Mouse (Mus musculus) embryonic fibroblast, embryonic 13.5 days (primary cell): ENCODE data around the gene Lrrc26. TPM values are rescaled to one million over a fixed set of nuclear protein-coding genes. Genes with fewer than 3 reads are reported as not detected.

ENCODE experiments used
- H3K27ac ChIP-seq: 2 replicates; pipeline ENCODE4 v1.5.1; 2012; ENCODE audit warnings: low read length, control low read depth, inconsistent platforms; ENCODE audit not compliant: insufficient read depth
- H3K4me1 ChIP-seq: 2 replicates; pipeline ENCODE4 v1.6.1; 2011; ENCODE audit warnings: low read length; ENCODE audit not compliant: control insufficient read depth, insufficient read depth
- H3K4me3 ChIP-seq: 2 replicates; pipeline ENCODE4 v1.5.1; 2011; ENCODE audit warnings: mild to moderate bottlenecking, control low read depth, low read length; ENCODE audit not compliant: insufficient read depth
- CTCF ChIP-seq: IDR thresholded peaks from 2 replicates; pipeline ENCODE4 v1.5.1; 2011; ENCODE audit warnings: mild to moderate bottlenecking, control low read depth, low read length, moderate library complexity, borderline replicate concordance; ENCODE audit not compliant: insufficient read depth
- POLR2A ChIP-seq: IDR thresholded peaks from 2 replicates; pipeline ENCODE4 v1.6.1; 2011; ENCODE audit warnings: low read depth, mild to moderate bottlenecking, control low read depth, low read length, moderate library complexity
- polyA plus RNA-seq: library from polyadenylated mRNA; stranded (reverse); fragments of >200 nt; gene quantifications from 2 replicates; pipeline ENCODE4 v1.2.4, GENCODE M21; 2011; ENCODE audit warnings: low read depth; ENCODE audit not compliant: missing spikeins, insufficient read length

Lrrc26 gene
- polyA plus RNA-seq, 1 experiment: not detected

DNA sequence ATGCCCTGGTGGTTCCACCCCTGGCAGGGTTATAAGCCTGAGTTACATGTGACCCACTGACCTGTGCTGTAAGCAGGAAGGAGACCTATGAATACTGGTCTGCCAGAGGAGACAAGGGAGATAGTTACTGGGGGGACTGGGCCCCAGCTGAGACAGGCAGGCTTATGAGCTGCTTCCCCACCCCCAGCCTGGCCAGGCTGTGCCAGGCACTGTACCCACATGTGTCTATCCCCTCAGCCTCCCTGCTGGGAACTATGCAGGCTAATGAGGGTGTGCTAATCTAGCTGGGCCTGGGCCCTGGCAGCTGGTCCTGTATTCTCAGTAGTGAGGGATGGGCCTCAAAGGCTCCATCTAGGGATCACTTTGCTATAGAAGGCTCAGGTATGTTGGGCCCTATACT, 22.5 kb upstream of the Lrrc26 start:
- TF ChIP-seq CTCF: no peak
- no peak for TF ChIP-seq POLR2A
- peaks cover 9% of the 10 kb centered on the region for H3K4me1 ChIP-seq
- H3K27ac ChIP-seq: no peak overlapping the region
- no peak overlapping the region for H3K4me3 ChIP-seq

GRCm38 (mm10) chr2:25267746-25268309, 21.9 kb upstream of the Lrrc26 start:
- peaks cover 9% of the 10 kb centered on the region for H3K4me1 ChIP-seq
- TF ChIP-seq POLR2A: no peak
- TF ChIP-seq CTCF: no peak
- no peak overlapping the region for H3K4me3 ChIP-seq
- no peak overlapping the region for H3K27ac ChIP-seq

GRCm38 (mm10) chr2:25271827-25272511, 17.7 kb upstream of the Lrrc26 start, which contains the start of the genes Ssna1 and Anapc2:
Gene Ssna1, minus strand, starts transcription at chr2:25272438.
Gene Anapc2, plus strand, starts transcription at chr2:25272478.
- TF ChIP-seq CTCF: peak; percentile 24; the same call in 1 of the 2 replicates
- peak; percentile 93 for TF ChIP-seq POLR2A
- Histone ChIP-seq H3K4me3 (peak within 1 kb of the TSS; percentile 92), H3K27ac (no peak within 1 kb of the TSS; the same call in 1 of the 2 replicates), H3K4me1 (0 out of 2 replicates have a peak, but pooled peaks cover 8% of the 10 kb centered on the region)

DNA sequence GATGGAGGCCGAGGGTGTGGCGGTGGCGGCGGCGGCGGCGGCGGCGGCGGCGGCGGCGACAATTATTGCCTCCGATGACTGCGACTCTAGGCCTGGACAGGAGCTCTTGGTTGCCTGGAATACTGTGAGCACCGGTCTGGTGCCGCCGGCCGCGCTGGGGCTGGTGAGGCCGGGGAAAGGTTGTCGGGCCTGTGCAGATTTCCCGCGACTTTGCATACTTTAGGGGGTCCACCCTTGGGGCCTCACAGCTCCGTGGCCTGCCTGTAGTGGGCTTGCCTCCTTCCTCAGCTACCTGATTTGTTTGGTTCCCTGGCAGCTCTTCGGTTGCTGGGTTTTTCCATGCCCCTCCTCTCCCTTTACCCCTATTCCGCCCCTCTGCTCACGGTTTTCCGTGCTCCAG, 17.2 kb upstream of the Lrrc26 start:
- H3K4me3 ChIP-seq: peak overlapping the region; percentile 70
- no peak overlapping the region for H3K27ac ChIP-seq
- TF ChIP-seq CTCF (no peak), POLR2A (no peak)
- H3K4me1 ChIP-seq: 0 out of 2 replicates have a peak, but pooled peaks cover 8% of the 10 kb centered on the region

DNA sequence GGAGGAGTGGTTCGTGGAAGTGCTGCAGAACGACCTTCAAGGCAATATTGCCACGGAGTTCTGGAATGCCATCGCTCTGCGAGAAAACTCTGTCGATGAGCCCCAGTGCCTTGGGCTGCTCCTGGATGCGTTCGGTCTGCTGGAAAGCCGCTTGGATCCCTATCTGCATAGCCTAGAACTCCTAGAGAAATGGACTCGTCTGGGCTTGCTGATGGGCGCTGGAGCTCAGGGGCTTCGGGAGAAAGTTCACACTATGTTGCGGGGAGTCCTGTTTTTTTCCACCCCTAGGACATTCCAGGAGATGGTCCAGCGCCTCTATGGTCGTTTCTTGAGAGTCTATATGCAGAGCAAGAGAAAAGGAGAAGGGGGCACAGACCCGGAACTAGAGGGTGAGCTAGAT, 16.7 kb upstream of the Lrrc26 start:
- H3K27ac ChIP-seq: no peak overlapping the region
- H3K4me1 ChIP-seq: 0 out of 2 replicates have a peak, but pooled peaks cover 8% of the 10 kb centered on the region
- TF ChIP-seq CTCF: no peak
- no peak for TF ChIP-seq POLR2A

GRCm38 (mm10) chr2:25278928-25279882, 10.5 kb upstream of the Lrrc26 start:
- Histone ChIP-seq H3K4me1 (0 out of 2 replicates have a peak, but pooled peaks cover 2% of the 10 kb centered on the region), H3K4me3 (no peak overlapping the region), H3K27ac (no peak overlapping the region)
- TF ChIP-seq CTCF (peak; percentile 48; the same call in 1 of the 2 replicates), POLR2A (no peak)

More for the DNA sequence above, 16.7 kb upstream of the Lrrc26 start:
- H3K4me3 ChIP-seq: peak overlapping the region; percentile 70

GRCm38 (mm10) chr2:25285551-25285950, 4.2 kb upstream of the Lrrc26 start:
- Histone ChIP-seq H3K4me3 (no peak overlapping the region), H3K27ac (no peak overlapping the region), H3K4me1 (no peaks in the 10 kb centered on the region)
- no peak for TF ChIP-seq POLR2A
- TF ChIP-seq CTCF: no peak

- no peak for TF ChIP-seq POLR2A
- TF ChIP-seq CTCF: no peak
- no peak overlapping the region for H3K4me3 ChIP-seq
- no peak overlapping the region for H3K27ac ChIP-seq
- no peaks in the 10 kb centered on the region for H3K4me1 ChIP-seq
Observed at GRCm38 (mm10) chr2:25286314-25286713, 3.4 kb upstream of the Lrrc26 start.

- no peak overlapping the region for H3K27ac ChIP-seq
- TF ChIP-seq POLR2A: no peak
- no peak for TF ChIP-seq CTCF
- H3K4me1 ChIP-seq: no peaks in the 10 kb centered on the region
- H3K4me3 ChIP-seq: no peak overlapping the region
Observed at GRCm38 (mm10) chr2:25286837-25287636, 2.7 kb upstream of the Lrrc26 start.
